ENCODE assay signal across 15 mouse cellular contexts in the genomic region with DNA sequence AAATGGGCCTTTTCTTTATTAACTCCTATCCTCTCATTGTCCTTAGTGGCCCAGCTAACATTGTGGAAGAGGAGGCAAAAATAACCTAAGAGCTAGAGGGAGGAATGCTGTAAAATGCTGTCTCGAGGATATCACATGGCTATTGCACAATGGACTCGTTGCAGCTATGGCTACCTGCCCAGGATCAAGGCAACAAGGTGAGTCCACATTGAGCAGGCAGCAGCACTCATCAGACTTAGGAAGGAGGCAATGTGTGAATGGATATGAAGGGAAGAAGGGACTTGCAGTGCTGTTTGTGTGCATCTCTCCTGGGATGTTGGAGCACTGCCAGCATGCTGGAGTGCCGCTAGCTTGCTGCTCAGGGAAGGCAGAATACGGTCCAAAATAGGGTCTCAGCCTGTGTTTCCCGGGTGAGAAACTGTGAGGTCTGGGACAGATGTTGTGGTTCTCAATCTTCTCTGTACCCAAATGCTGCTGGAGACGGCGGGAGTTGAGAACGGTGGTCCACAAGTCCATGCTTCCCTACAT. TPM values are rescaled to one million over a fixed set of nuclear protein-coding genes. Genes with fewer than 3 reads are reported as not detected.
DNase-seq lines count a peak whose midpoint lies in the region; ATAC-seq and TF ChIP-seq lines count a peak whose summit lies in the region.
"Had no signal": no experiment of that assay in that cellular context is flagged by ENCODE, and none has a peak within 500 bp of the region (broad histone marks: within the 10 kb centered on the region; RNA-seq: fewer than 3 reads in every experiment).

No protein-coding gene starts in this region.

- no peak overlapping the region for H3K4me3 ChIP-seq in forebrain, postnatal 0 days (ENCODE audit: low read depth, low read length)
- H3K4me3 ChIP-seq in forebrain, embryonic 12.5 days (replicated peaks): no peak overlapping the region
- H3K4me3 ChIP-seq: intestine, embryonic 15.5 days; layer of hippocampus, adult 2 months; myocyte had no signal

- no peaks in the 10 kb centered on the region for H3K4me1 ChIP-seq in forebrain, postnatal 0 days (ENCODE audit: insufficient read depth)
- no peaks in the 10 kb centered on the region for H3K4me1 ChIP-seq in forebrain, embryonic 12.5 days
- H3K4me1 ChIP-seq: intestine, embryonic 15.5 days had no signal

- DNase-seq in forebrain, postnatal 0 days: peak; percentile 34
- peak; percentile 12 to 28 for DNase-seq in kidney, postnatal 4 days
- no peak for DNase-seq in kidney, adult 8-10 months
- peak; percentile 61 for DNase-seq in testis, postnatal 10 days (ENCODE audit: low spot score)
- DNase-seq in testis, postnatal 14 days (ENCODE audit: low spot score): no peak
- no peak for DNase-seq in thymus, postnatal 14 days
- no peak for DNase-seq in spleen, postnatal 36 days (ENCODE audit: low spot score in 2 of 2)

- no peaks in the 10 kb centered on the region for H3K36me3 ChIP-seq in forebrain, postnatal 0 days (ENCODE audit: insufficient read depth)
- H3K36me3 ChIP-seq in forebrain, embryonic 12.5 days (replicated peaks): no peaks in the 10 kb centered on the region
- H3K36me3 ChIP-seq: intestine, embryonic 15.5 days had no signal

- H3K9me3 ChIP-seq in forebrain, postnatal 0 days (ENCODE audit: low read length): no peaks in the 10 kb centered on the region
- no peaks in the 10 kb centered on the region for H3K9me3 ChIP-seq in forebrain, embryonic 12.5 days
- H3K9me3 ChIP-seq: intestine, embryonic 15.5 days had no signal

- TF ChIP-seq CTCF in forebrain, postnatal 0 days (IDR thresholded peaks at IDR 0.05; ENCODE audit: low read depth): no peak

- no peak overlapping the region for H3K9ac ChIP-seq in forebrain, postnatal 0 days
- no peak overlapping the region for H3K9ac ChIP-seq in forebrain, embryonic 12.5 days
- H3K9ac ChIP-seq: intestine, embryonic 15.5 days had no signal

- no peak overlapping the region for H3K4me2 ChIP-seq in forebrain, postnatal 0 days (ENCODE audit: low read depth)
- no peak overlapping the region for H3K4me2 ChIP-seq in forebrain, embryonic 12.5 days
- H3K4me2 ChIP-seq: intestine, embryonic 15.5 days had no signal

- H3K27ac ChIP-seq in forebrain, postnatal 0 days (ENCODE audit: low read depth, low read length): no peak overlapping the region
- no peak overlapping the region for H3K27ac ChIP-seq in forebrain, embryonic 12.5 days
- H3K27ac ChIP-seq: intestine, embryonic 15.5 days; layer of hippocampus, adult 2 months had no signal

- no peak for ATAC-seq in forebrain, postnatal 0 days
- no peak for ATAC-seq in forebrain, embryonic 12.5 days (ENCODE audit: low FRiP score)
- ATAC-seq: intestine, embryonic 15.5 days had no signal

- no peaks in the 10 kb centered on the region for H3K27me3 ChIP-seq in forebrain, postnatal 0 days (ENCODE audit: insufficient read depth, low read length)
- H3K27me3 ChIP-seq in forebrain, embryonic 12.5 days: no peaks in the 10 kb centered on the region
- H3K27me3 ChIP-seq: intestine, embryonic 15.5 days had no signal

- WGBS in forebrain, postnatal 0 days: 69% methylated on average over 8 of the region's 8 CpGs
- 88% methylated on average over 8 of the region's 8 CpGs for WGBS in forebrain, embryonic 12.5 days

RNA-seq across cellular contexts. Expression of a gene that starts 51.8 kb away (rescaled TPM):
- not detected in 2 replicates for total RNA-seq in forebrain, postnatal 0 days (2014; rRNA removed)
- not detected in 2 replicates for polyA plus RNA-seq in forebrain, postnatal 0 days (2015; fragmentation: Nextera tagmentation; extraction: Ambion mirVana)
- not detected in 2 replicates for polyA plus RNA-seq in forebrain, embryonic 12.5 days (2016; fragmentation: Nextera tagmentation; extraction: Ambion mirVana)
- total RNA-seq: layer of hippocampus, adult 2 months had no signal
- polyA plus RNA-seq: forebrain, embryonic 11.5 days; heart, embryonic 14.5 days; intestine, embryonic 15.5 days; limb, embryonic 11.5 days; lung, embryonic 16.5 days; myocyte had no signal

Comparison
In these comparisons a context has a peak if more than half of its experiments do, and no peak if none do; other contexts are left out.
1. DNase-seq: peak in forebrain, postnatal 0 days (single experiment), kidney, postnatal 4 days (2 of 2) and testis, postnatal 10 days (single experiment); none in kidney, adult 8-10 months (0 of 2), testis, postnatal 14 days (single experiment), thymus, postnatal 14 days (single experiment) and spleen, postnatal 36 days (0 of 2).